Mouse (Mus musculus): ENCODE data around the gene Hacd3.

DNA sequence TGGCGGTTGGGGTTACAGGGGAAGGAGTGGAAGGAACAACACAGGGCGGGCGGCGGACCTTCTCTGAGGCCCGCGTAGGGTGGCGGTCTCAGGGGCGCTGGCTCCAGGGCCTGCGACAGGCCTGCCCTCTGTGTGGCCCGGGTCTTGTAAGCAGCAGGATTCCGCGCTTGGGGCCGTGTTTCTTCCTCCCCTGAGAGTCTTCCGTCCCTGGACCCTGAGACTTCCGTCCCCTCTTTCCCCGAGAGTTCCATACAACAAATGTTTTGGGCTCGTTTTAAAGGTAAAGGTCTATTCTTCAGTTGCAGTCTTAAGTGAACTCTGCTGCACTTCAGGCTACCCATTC, 60.5 kb downstream of the Hacd3 start:
- no peak for TF ChIP-seq CTCF (IDR thresholded peaks at IDR 0.05; ENCODE audit: borderline replicate concordance, extremely low read depth, insufficient read depth, insufficient read length)
- TF ChIP-seq POLR2A (IDR thresholded peaks at IDR 0.05; ENCODE audit: borderline replicate concordance, extremely low read depth, insufficient read depth, insufficient read length, poor library complexity, severe bottlenecking): no peak

All from brain, embryonic 14.5 days (tissue).